Mouse (Mus musculus) heart, postnatal 0 days (tissue): ENCODE results near the gene 1700024P04Rik. TPM values are rescaled to one million over a fixed set of nuclear protein-coding genes. Genes with fewer than 3 reads are reported as not detected.

ENCODE experiments used
- ATAC-seq: fragments of 200-750 bp; cut with Nextera tagmentation; 2 replicates; pipeline ENCODE4 v1.8.0; 2017; ENCODE audit warnings: low read depth, moderate number of reproducible peaks, moderate library complexity; ENCODE audit not compliant: insufficient read depth
- DNase-seq: peaks from one replicate; pipeline ENCODE4 v3.0.0-alpha.2; 2016; ENCODE audit warnings: low spot score
- H3K27ac ChIP-seq: fragments of 300-500 bp; sonication (generic); 2 replicates; pipeline ENCODE4 v1.5.1; 2014; ENCODE audit warnings: low read depth, mild to moderate bottlenecking
- H3K27me3 ChIP-seq: fragments of 300-500 bp; sonication (generic); 2 replicates; pipeline ENCODE4 v1.6.1; 2014; ENCODE audit warnings: low read length, mixed read lengths; ENCODE audit not compliant: control insufficient read depth, insufficient read depth
- H3K36me3 ChIP-seq: fragments of 300-500 bp; sonication (generic); replicated peaks from 2 replicates; pipeline ENCODE4 v1.6.1; 2014; ENCODE audit warnings: low read length, mixed read lengths; ENCODE audit not compliant: control insufficient read depth, insufficient read depth
- H3K4me1 ChIP-seq: fragments of 300-500 bp; sonication (generic); 2 replicates; pipeline ENCODE4 v1.6.1; 2014; ENCODE audit warnings: antibody characterized with exemption; ENCODE audit not compliant: control insufficient read depth, insufficient read depth
- H3K4me2 ChIP-seq: fragments of 300-500 bp; sonication (generic); 2 replicates; pipeline ENCODE4 v1.6.1; 2014; ENCODE audit warnings: low read depth, mild to moderate bottlenecking, low read length, moderate library complexity
- H3K4me3 ChIP-seq: fragments of 300-500 bp; sonication (generic); 2 replicates; pipeline ENCODE4 v1.5.1; 2014; ENCODE audit warnings: low read depth, low read length
- H3K9ac ChIP-seq: fragments of 300-500 bp; sonication (generic); replicated peaks from 2 replicates; pipeline ENCODE4 v1.6.1; 2014; ENCODE audit warnings: low read depth, low read length, mixed read lengths
- H3K9me3 ChIP-seq: fragments of 300-500 bp; sonication (generic); replicated peaks from 2 replicates; pipeline ENCODE4 v1.6.1; 2016; ENCODE audit warnings: low read length; ENCODE audit not compliant: control insufficient read depth
- CTCF ChIP-seq: IDR thresholded peaks from 2 replicates; pipeline ENCODE4 v1.5.1; 2016; ENCODE audit warnings: antibody characterized with exemption, control low read depth, low read depth
- EP300 ChIP-seq: IDR thresholded peaks from 2 replicates; pipeline ENCODE4 v1.6.1; 2016; ENCODE audit warnings: antibody characterized with exemption, low read depth
- WGBS: fragments of 180-500 bp; shearing (Covaris S2); extraction: QIAGEN DNeasy Blood & Tissue Kit; methylation state at CpG from one replicate; pipeline ENCODE4 v1.1.7; 2014; 5-methylcytosine and 5-hydroxymethylcytosine counted together
- polyA plus RNA-seq: library from polyadenylated mRNA; unstranded; fragments of >200 nt; fragmentation: Nextera tagmentation; extraction: Ambion mirVana; gene quantifications from 2 replicates; pipeline ENCODE4 v1.2.1, GENCODE M21; 2015
- total RNA-seq: library from RNA; depleted of rRNA; stranded (reverse); fragments of >200 nt; gene quantifications from 2 replicates; pipeline ENCODE4 v1.2.3, GENCODE M21; 2014; ENCODE audit warnings: low replicate concordance; rRNA removed

The 1700024P04Rik gene
- total RNA-seq (not detected in 2 replicates), polyA plus RNA-seq (not detected in 2 replicates)

DNA sequence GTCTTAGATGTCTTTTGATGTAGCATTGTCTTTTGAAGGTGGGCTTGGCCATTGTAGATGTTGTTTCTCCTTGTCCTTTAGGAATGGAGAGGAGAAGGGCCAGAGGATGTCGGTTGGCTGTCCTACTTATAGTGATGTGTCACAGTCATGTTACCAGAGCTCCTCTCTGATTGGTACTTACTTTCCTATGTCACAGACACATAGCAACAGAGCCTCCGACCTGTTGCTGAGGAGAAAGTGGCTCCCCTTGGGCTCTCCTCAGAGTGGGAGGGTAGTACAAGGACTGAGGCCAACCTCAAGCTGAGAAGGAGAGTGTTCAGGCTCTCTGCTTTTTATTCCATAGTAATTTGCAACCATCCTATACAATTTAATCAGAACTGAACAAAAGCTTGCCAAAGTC lies at the start of gene 1700024P04Rik:
Gene 1700024P04Rik, minus strand, starts transcription at position 101 of the 400 bp plus-strand sequence.
- Histone ChIP-seq H3K4me1 (no peaks in the 10 kb centered on the region), H3K27me3 (no peaks in the 10 kb centered on the region), H3K4me2 (no peak within 1 kb of the TSS), H3K9me3 (no peaks in the 10 kb centered on the region), H3K36me3 (no peaks in the 10 kb centered on the region), H3K4me3 (no peak within 1 kb of the TSS), H3K27ac (no peak within 1 kb of the TSS), H3K9ac (no peak within 1 kb of the TSS)
- ATAC-seq (no peak), DNase-seq (no peak)
- no peak for TF ChIP-seq EP300
- WGBS = 67% methylated on average over 2 of the region's 2 CpGs

- no peak overlapping the region for H3K4me2 ChIP-seq
- no peak overlapping the region for H3K9ac ChIP-seq
- 0 out of 2 replicates have a peak, but pooled peaks cover 6% of the 10 kb centered on the region for H3K4me1 ChIP-seq
- H3K36me3 ChIP-seq = no peaks in the 10 kb centered on the region
- H3K9me3 ChIP-seq = no peaks in the 10 kb centered on the region
- 82% methylated on average over 11 of the region's 11 CpGs for WGBS
- H3K27ac ChIP-seq = no peak overlapping the region
- no peak overlapping the region for H3K4me3 ChIP-seq
- no peak for TF ChIP-seq EP300
- TF ChIP-seq CTCF = no peak
- H3K27me3 ChIP-seq = no peaks in the 10 kb centered on the region
- DNase-seq (no peak), ATAC-seq (no peak)
Measured at GRCm38 (mm10) chr13:99031223-99032216, 47.2 kb upstream of the 1700024P04Rik start.

GRCm38 (mm10) chr13:99030579-99031200 lies 46.3 kb upstream of the 1700024P04Rik start:
- no peak for ATAC-seq
- 78% methylated on average over 15 of the region's 15 CpGs for WGBS

GRCm38 (mm10) chr13:99025268-99025667 lies 40.9 kb upstream of the 1700024P04Rik start:
- H3K27ac ChIP-seq = no peak overlapping the region
- 80% methylated on average over 5 of the region's 5 CpGs for WGBS
- no peak overlapping the region for H3K9ac ChIP-seq
- H3K27me3 ChIP-seq = no peaks in the 10 kb centered on the region
- TF ChIP-seq EP300 (no peak), CTCF (no peak)
- 0 out of 2 replicates have a peak, but pooled peaks cover 6% of the 10 kb centered on the region for H3K4me1 ChIP-seq
- H3K4me2 ChIP-seq = no peak overlapping the region
- no peak overlapping the region for H3K4me3 ChIP-seq
- ATAC-seq = no peak
- H3K36me3 ChIP-seq = no peaks in the 10 kb centered on the region
- no peak for DNase-seq
- no peaks in the 10 kb centered on the region for H3K9me3 ChIP-seq

More at GRCm38 (mm10) chr13:99030579-99031200, 46.3 kb upstream of the 1700024P04Rik start:
- H3K27ac ChIP-seq = no peak overlapping the region
- no peak for TF ChIP-seq CTCF
- TF ChIP-seq EP300 = no peak
- no peaks in the 10 kb centered on the region for H3K9me3 ChIP-seq
- no peak overlapping the region for H3K4me2 ChIP-seq
- no peak for DNase-seq
- no peaks in the 10 kb centered on the region for H3K27me3 ChIP-seq
- no peak overlapping the region for H3K4me3 ChIP-seq
- 0 out of 2 replicates have a peak, but pooled peaks cover 6% of the 10 kb centered on the region for H3K4me1 ChIP-seq
- no peak overlapping the region for H3K9ac ChIP-seq
- no peaks in the 10 kb centered on the region for H3K36me3 ChIP-seq

GRCm38 (mm10) chr13:99022036-99022435 lies 37.7 kb upstream of the 1700024P04Rik start:
- Histone ChIP-seq H3K9me3 (no peaks in the 10 kb centered on the region), H3K4me3 (no peak overlapping the region), H3K27ac (no peak overlapping the region), H3K9ac (no peak overlapping the region), H3K27me3 (no peaks in the 10 kb centered on the region), H3K4me2 (no peak overlapping the region), H3K36me3 (no peaks in the 10 kb centered on the region), H3K4me1 (no peaks in the 10 kb centered on the region)
- no peak for DNase-seq
- 59% methylated on average over 7 of the region's 7 CpGs for whole genome bisulfite sequencing
- no peak for ATAC-seq
- no peak for TF ChIP-seq EP300
- no peak for TF ChIP-seq CTCF
